Mouse (Mus musculus): ENCODE measurements around the gene Slc30a3.

DNA sequence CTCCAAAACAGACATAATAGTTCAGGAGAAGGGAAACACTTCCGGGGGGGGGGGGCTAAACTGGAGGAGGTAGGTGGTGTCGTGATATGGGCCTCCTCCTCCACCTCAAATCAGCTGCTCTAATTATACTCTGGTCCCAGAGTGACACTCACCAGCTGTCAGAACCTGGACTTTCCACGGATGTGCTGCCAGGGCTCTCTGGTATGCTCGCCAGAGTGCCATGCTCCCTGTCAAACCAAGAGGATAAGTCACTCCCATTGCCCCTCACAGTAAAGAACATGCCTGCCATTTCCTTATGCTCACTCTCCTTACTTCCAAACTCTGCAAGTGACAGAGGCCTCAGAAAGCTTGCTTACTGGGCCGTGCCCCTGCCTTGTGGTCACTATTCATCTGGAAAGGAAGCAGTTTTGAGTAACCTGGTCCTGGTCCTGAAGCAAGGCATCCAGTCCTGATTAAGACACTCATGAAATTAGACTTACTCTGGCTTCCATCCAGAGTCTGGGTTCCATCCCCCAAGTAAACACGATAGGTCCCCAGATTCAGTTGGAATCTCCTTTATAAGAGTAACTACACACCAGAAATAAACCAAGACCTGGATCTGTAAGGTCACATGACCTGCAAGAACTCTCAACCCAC is 45.6 kb upstream of the Slc30a3 start:
- TF ChIP-seq EP300 (optimal IDR thresholded peaks at IDR 0.05) (no peak), CTCF (IDR thresholded peaks at IDR 0.05; ENCODE audit: low read depth) (no peak)

Data from stomach, postnatal 0 days (tissue).